Mouse (Mus musculus): ENCODE data around the gene Pik3ip1.

- no peak for TF ChIP-seq POLR2A (IDR thresholded peaks at IDR 0.05; ENCODE audit: control insufficient read depth, extremely low read depth, insufficient read depth, low read length, poor library complexity)
- TF ChIP-seq CTCF (IDR thresholded peaks at IDR 0.05; ENCODE audit: borderline replicate concordance, control insufficient read depth, extremely low read depth, insufficient read depth, low read length, poor library complexity) = no peak
Measured at GRCm38 (mm10) chr11:3294641-3295040, 35.6 kb upstream of the Pik3ip1 start.

All from thymus, adult 2 months (tissue).